Mouse (Mus musculus) myocyte (in vitro differentiated cells): Measurements from ENCODE around the gene Sectm1a. TPM values are rescaled to one million over a fixed set of nuclear protein-coding genes. Genes with fewer than 3 reads are reported as not detected.

ENCODE experiments used
- H3K27me3 ChIP-seq: one replicate; pipeline ENCODE4 v1.6.1; 2011; ENCODE audit not compliant: control insufficient read depth, insufficient read depth, insufficient read length
- H3K36me3 ChIP-seq: one replicate; pipeline ENCODE4 v1.6.1; 2011; ENCODE audit not compliant: control insufficient read depth, insufficient read depth
- H3K4me2 ChIP-seq: one replicate; pipeline ENCODE4 v1.6.1; 2011; ENCODE audit warnings: low read depth, control low read depth
- H3K4me3 ChIP-seq: one replicate; pipeline ENCODE4 v1.5.1; 2011; ENCODE audit warnings: mild to moderate bottlenecking, control low read depth, moderate library complexity
- H3K79me2 ChIP-seq: one replicate; pipeline ENCODE4 v1.6.1; 2011; ENCODE audit not compliant: control insufficient read depth, insufficient read depth
- H3ac ChIP-seq: one replicate; pipeline ENCODE4 v1.6.1; 2011; ENCODE audit not compliant: control insufficient read depth, insufficient read length
- CEBPB ChIP-seq: IDR thresholded peaks from 2 replicates; pipeline ENCODE4 v1.6.1; 2011; ENCODE audit warnings: mild to moderate bottlenecking, moderate library complexity; ENCODE audit not compliant: poor library complexity, insufficient read depth, severe bottlenecking
- E2F4 ChIP-seq: IDR thresholded peaks from one replicate; pipeline ENCODE4 v1.6.1; 2011; ENCODE audit warnings: mild to moderate bottlenecking, control low read depth, moderate library complexity; ENCODE audit not compliant: insufficient read depth
- MAX ChIP-seq: IDR thresholded peaks from one replicate; pipeline ENCODE4 v1.6.1; 2011; ENCODE audit warnings: low read depth, mild to moderate bottlenecking, control low read depth
- MYOD1 ChIP-seq, 3 experiments: IDR thresholded peaks; one replicate each; pipeline ENCODE4 v1.6.1; 2011; ENCODE audit warnings: control low read depth in 2 of 3, low read depth in 2 of 3, mild to moderate bottlenecking in 2 of 3, moderate library complexity in 1 of 3; ENCODE audit not compliant: insufficient read length in 2 of 3, control insufficient read depth in 1 of 3
- MYOG ChIP-seq, 3 experiments: IDR thresholded peaks; one replicate each; pipeline ENCODE4 v1.6.1; 2011; ENCODE audit warnings: control low read depth in 2 of 3, low read depth in 2 of 3, mild to moderate bottlenecking in 2 of 3; ENCODE audit not compliant: insufficient read length in 2 of 3, control insufficient read depth in 1 of 3, insufficient read depth in 1 of 3
- POLR2A ChIP-seq: IDR thresholded peaks from one replicate; pipeline ENCODE4 v1.6.1; 2011; ENCODE audit warnings: low read depth, mild to moderate bottlenecking, control low read depth, moderate library complexity; ENCODE audit not compliant: insufficient read length
- POLR2AphosphoS2 ChIP-seq: IDR thresholded peaks from one replicate; pipeline ENCODE4 v1.6.1; 2011; ENCODE audit warnings: low read depth, control low read depth; ENCODE audit not compliant: insufficient read length
- REST ChIP-seq: IDR thresholded peaks from one replicate; pipeline ENCODE4 v1.6.1; 2011; ENCODE audit warnings: mild to moderate bottlenecking, control low read depth, moderate library complexity; ENCODE audit not compliant: insufficient read depth, insufficient read length
- SRF ChIP-seq: IDR thresholded peaks from one replicate; pipeline ENCODE4 v1.6.1; 2011; ENCODE audit warnings: low read depth; ENCODE audit not compliant: control insufficient read depth, insufficient read length
- TCF12 ChIP-seq: IDR thresholded peaks from one replicate; pipeline ENCODE4 v1.6.1; 2011; ENCODE audit warnings: mild to moderate bottlenecking, control low read depth; ENCODE audit not compliant: poor library complexity, insufficient read depth, severe bottlenecking
- TCF3 ChIP-seq: IDR thresholded peaks from one replicate; pipeline ENCODE4 v1.6.1; 2011; ENCODE audit warnings: low read depth, control low read depth; ENCODE audit not compliant: insufficient read length
- USF1 ChIP-seq: IDR thresholded peaks from one replicate; pipeline ENCODE4 v1.6.1; 2011; ENCODE audit warnings: low read depth, mild to moderate bottlenecking, control low read depth, moderate library complexity
- polyA plus RNA-seq: library from polyadenylated mRNA; unstranded; fragments of >200 nt; fragmentation: generic; extraction: Trizol; gene quantifications from one replicate; pipeline ENCODE4 v1.2.1, GENCODE M21; 2012; ENCODE audit warnings: missing spikeins

The Sectm1a gene
- polyA plus RNA-seq, 1 experiment = 0.12 TPM

DNA sequence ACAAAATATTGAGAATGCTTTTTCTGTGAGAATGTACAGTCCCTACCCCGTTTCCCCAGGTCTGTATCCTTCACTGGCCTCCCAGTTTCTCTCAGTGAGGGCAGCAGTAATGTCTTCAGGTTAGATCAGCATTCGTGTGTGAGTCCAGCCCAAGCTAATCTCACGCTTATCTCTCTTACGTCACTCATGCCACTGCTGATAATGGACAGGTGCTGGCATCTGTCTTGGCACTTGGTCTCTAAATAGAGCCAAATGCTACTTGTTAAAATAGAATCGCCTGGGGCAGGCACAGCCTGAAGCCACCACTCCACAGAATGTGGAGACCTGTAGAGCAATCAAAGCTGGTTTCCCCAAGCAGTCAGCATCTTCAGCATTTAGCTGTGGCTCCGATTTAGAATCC, 8.0 kb upstream of the Sectm1a start:
- TF ChIP-seq POLR2A = no peak
- TF ChIP-seq USF1 = no peak
- peak in 2 of 3 experiments; percentile 49 to 83 for TF ChIP-seq MYOD1 (IDR thresholded peaks at IDR 0.05; ENCODE audit: control insufficient read depth in 1 of 3, insufficient read length in 2 of 3, low read depth in 2 of 3)
- TF ChIP-seq TCF3 = no peak
- no peak for TF ChIP-seq E2F4
- no peak for TF ChIP-seq POLR2AphosphoS2
- TF ChIP-seq MYOG (IDR thresholded peaks at IDR 0.05; ENCODE audit: control insufficient read depth in 1 of 3, insufficient read depth in 1 of 3, insufficient read length in 2 of 3, low read depth in 2 of 3) = peak in 1 of 3 experiments; percentile 69
- no peak for TF ChIP-seq MAX
- peak; percentile 69 for TF ChIP-seq TCF12
- TF ChIP-seq SRF = no peak
- no peak overlapping the region for H3K4me3 ChIP-seq
- no peaks in the 10 kb centered on the region for H3K79me2 ChIP-seq
- no peaks in the 10 kb centered on the region for H3K36me3 ChIP-seq
- no peak overlapping the region for H3K4me2 ChIP-seq
- no peak overlapping the region for H3ac ChIP-seq
- H3K27me3 ChIP-seq = no peaks in the 10 kb centered on the region

DNA sequence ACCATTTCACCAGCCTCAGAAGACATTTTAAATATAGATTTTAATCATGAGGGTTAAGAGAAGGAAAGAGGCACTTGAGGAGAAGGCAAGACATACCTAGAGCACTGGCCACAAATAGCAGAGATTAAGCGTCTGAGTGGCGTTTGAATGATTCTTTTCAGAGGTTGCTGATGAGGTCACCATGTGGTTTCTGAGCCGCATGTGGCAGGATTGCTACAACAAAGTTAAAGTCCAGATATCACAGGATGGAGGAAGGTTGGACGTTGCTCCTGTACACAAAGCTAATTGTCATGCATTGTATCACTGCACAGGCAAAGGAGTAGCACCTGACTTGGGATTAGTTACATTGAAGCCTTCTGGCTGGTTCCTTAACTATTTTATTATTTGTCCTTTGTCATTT, 5.3 kb upstream of the Sectm1a start:
- H3K36me3 ChIP-seq = no peaks in the 10 kb centered on the region
- 0 out of 2 replicates have a peak, but pooled peaks have one; percentile 40 for TF ChIP-seq CEBPB
- no peak for TF ChIP-seq USF1
- peak overlapping the region; percentile 44 for H3K4me2 ChIP-seq
- no peaks in the 10 kb centered on the region for H3K27me3 ChIP-seq
- no peak overlapping the region for H3ac ChIP-seq
- no peak overlapping the region for H3K4me3 ChIP-seq
- H3K79me2 ChIP-seq = no peaks in the 10 kb centered on the region

DNA sequence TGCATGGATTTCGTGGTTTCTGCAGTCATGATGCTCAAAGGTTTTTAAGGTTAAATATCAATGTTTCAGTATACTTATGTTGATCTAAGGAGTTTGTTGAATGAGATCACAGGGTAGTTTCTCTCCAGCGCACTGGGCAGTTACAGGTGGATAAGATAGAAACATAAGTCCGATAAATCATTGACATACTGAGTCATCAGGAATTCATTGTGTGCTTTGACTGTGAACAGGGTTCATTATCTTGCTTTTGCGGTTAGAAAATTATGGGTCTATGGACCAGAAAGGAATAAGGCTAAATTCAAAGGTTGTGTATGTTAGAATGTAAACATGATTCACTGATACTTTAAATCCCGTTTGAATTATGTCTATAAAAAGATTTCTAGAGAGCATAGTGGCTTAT, 4.2 kb upstream of the Sectm1a start:
- Histone ChIP-seq H3K36me3 (no peaks in the 10 kb centered on the region), H3K79me2 (no peaks in the 10 kb centered on the region), H3ac (no peak overlapping the region), H3K4me2 (peak overlapping the region; percentile 44), H3K4me3 (no peak overlapping the region), H3K27me3 (no peaks in the 10 kb centered on the region)
- no peak for TF ChIP-seq MYOD1 (IDR thresholded peaks at IDR 0.05; ENCODE audit: control insufficient read depth in 1 of 3, insufficient read length in 2 of 3, low read depth in 2 of 3)
- no peak for TF ChIP-seq USF1
- no peak for TF ChIP-seq TCF12
- no peak for TF ChIP-seq POLR2AphosphoS2
- no peak for TF ChIP-seq E2F4

DNA sequence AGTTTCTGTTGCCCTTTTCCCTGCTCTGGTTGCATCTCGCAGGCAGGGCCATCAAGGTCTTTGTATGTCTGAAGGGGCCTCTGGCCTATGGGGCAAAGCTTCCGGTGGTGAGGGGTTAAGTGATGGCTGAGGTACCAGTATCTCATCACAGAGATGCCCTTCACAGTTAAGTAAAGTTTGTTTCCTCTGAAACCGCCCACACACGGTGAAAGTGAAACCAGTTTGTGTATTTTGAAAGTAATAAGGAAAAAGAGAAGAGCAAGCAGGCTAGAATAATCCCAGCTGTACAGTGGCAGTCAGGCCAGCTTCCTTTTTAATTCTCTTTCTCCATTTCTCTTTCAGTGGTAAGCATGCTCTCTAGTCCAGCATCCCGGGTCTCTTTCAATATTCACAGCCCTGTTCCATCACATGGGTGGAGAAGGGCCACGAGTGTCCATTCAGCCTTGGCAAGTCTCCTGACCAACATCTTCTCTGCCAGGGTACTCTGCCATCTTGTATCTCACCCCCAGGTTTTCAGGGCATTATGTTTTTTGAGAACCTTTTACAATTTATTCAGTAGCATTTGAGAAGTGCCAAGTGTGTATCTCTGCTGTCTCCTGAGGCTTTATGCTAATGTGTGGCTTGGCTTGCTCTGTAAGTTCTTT, 2.0 kb upstream of the Sectm1a start:
- Histone ChIP-seq H3K79me2 (no peaks in the 10 kb centered on the region), H3K4me2 (peak overlapping the region; percentile 59), H3K27me3 (peaks cover 7% of the 10 kb centered on the region), H3K36me3 (no peaks in the 10 kb centered on the region), H3K4me3 (no peak overlapping the region), H3ac (no peak overlapping the region)
- TF ChIP-seq MYOD1 (IDR thresholded peaks at IDR 0.05; ENCODE audit: control insufficient read depth in 1 of 3, insufficient read length in 2 of 3, low read depth in 2 of 3) = no peak
- TF ChIP-seq USF1 = no peak
- no peak for TF ChIP-seq POLR2AphosphoS2
- TF ChIP-seq TCF3 = no peak
- TF ChIP-seq REST = no peak
- no peak for TF ChIP-seq MAX
- TF ChIP-seq MYOG (IDR thresholded peaks at IDR 0.05; ENCODE audit: control insufficient read depth in 1 of 3, insufficient read depth in 1 of 3, insufficient read length in 2 of 3, low read depth in 2 of 3) = no peak
- TF ChIP-seq POLR2A = no peak
- no peak for TF ChIP-seq CEBPB
- TF ChIP-seq TCF12 = no peak
- no peak for TF ChIP-seq E2F4
- no peak for TF ChIP-seq SRF

DNA sequence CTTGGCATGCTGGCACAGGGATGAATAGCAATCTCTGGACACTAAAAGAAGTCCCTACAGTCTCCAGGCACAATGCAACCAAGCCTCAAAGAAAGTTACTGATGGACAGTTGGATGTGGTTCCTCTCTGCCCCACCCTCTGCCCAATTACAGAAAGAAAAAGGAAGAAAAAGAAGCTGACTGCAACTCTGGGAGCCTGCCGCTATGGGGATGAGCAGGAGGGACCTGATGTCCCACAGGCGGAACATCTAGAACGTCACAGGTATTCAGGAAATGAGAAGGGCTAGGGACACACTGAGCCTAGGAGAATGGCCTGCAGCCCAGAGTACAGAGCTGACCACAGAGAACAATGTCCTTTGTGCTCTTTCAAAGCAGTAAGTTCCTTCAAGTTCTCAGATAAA, 1.2 kb upstream of the Sectm1a start:
- Histone ChIP-seq H3K4me2 (no peak overlapping the region), H3K27me3 (peaks cover 7% of the 10 kb centered on the region), H3K4me3 (no peak overlapping the region), H3ac (no peak overlapping the region), H3K36me3 (no peaks in the 10 kb centered on the region), H3K79me2 (no peaks in the 10 kb centered on the region)
- TF ChIP-seq POLR2AphosphoS2 = no peak
- TF ChIP-seq E2F4 = no peak
- no peak for TF ChIP-seq USF1

DNA sequence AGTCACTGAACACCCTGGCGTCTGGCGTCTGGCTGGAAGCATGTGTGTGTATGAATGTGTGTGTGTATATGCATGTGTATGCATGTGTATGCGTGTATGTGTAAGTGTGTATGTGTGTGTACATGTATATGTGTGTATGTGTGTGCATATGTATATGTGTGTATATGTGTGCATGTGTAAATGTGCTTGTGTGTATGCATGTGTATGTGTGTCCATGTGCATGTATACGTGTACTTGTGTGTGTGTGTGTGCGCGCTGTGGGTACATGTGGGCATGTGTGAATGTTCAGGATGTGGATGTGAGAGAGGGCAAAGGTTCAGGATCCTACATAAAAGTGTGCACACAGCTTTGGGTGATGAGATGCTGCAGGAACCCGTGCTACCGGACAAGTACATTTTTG, 690 bp downstream of the Sectm1a start:
- no peak overlapping the region for H3K4me3 ChIP-seq
- TF ChIP-seq POLR2AphosphoS2 = no peak
- no peak for TF ChIP-seq TCF3
- no peak for TF ChIP-seq MYOD1 (IDR thresholded peaks at IDR 0.05; ENCODE audit: control insufficient read depth in 1 of 3, insufficient read length in 2 of 3, low read depth in 2 of 3)
- TF ChIP-seq MYOG (IDR thresholded peaks at IDR 0.05; ENCODE audit: control insufficient read depth in 1 of 3, insufficient read depth in 1 of 3, insufficient read length in 2 of 3, low read depth in 2 of 3) = no peak
- TF ChIP-seq CEBPB = no peak
- no peak for TF ChIP-seq TCF12
- TF ChIP-seq SRF = no peak
- no peak for TF ChIP-seq POLR2A
- no peak for TF ChIP-seq USF1
- TF ChIP-seq MAX = no peak
- no peak for TF ChIP-seq E2F4
- TF ChIP-seq REST = no peak

More for the DNA sequence above, 690 bp downstream of the Sectm1a start:
- Histone ChIP-seq H3K4me2 (no peak overlapping the region), H3K27me3 (peaks cover 11% of the 10 kb centered on the region), H3K79me2 (no peaks in the 10 kb centered on the region), H3ac (no peak overlapping the region), H3K36me3 (no peaks in the 10 kb centered on the region)
